Mouse (Mus musculus) hindbrain, embryonic 15.5 days (tissue): ENCODE data around the gene Urod. TPM values are rescaled to one million over a fixed set of nuclear protein-coding genes. Genes with fewer than 3 reads are reported as not detected.

Experiments used
- ATAC-seq: fragments of 200-750 bp; cut with Nextera tagmentation; 2 replicates; pipeline ENCODE4 v1.8.0; 2017; ENCODE audit warnings: low read depth, moderate number of reproducible peaks, moderate TSS enrichment; ENCODE audit not compliant: low FRiP score
- H3K27ac ChIP-seq: fragments of 300-500 bp; sonication (generic); replicated peaks from 2 replicates; pipeline ENCODE4 v1.5.1; 2015; ENCODE audit warnings: mild to moderate bottlenecking, inconsistent platforms
- H3K27me3 ChIP-seq: fragments of 300-500 bp; sonication (generic); 2 replicates; pipeline ENCODE4 v1.6.1; 2015; ENCODE audit warnings: control low read depth, inconsistent platforms
- H3K36me3 ChIP-seq: fragments of 300-500 bp; sonication (generic); 2 replicates; pipeline ENCODE4 v1.6.1; 2015; ENCODE audit warnings: control low read depth, inconsistent platforms
- H3K4me1 ChIP-seq: fragments of 300-500 bp; sonication (generic); replicated peaks from 2 replicates; pipeline ENCODE4 v1.6.1; 2015; ENCODE audit warnings: control low read depth, inconsistent platforms
- H3K4me2 ChIP-seq: fragments of 300-500 bp; sonication (generic); 2 replicates; pipeline ENCODE4 v1.6.1; 2015; ENCODE audit warnings: moderate library complexity, mild to moderate bottlenecking, inconsistent platforms
- H3K4me3 ChIP-seq: fragments of 300-500 bp; sonication (generic); 2 replicates; pipeline ENCODE4 v1.5.1; 2015; ENCODE audit warnings: mild to moderate bottlenecking, inconsistent platforms
- H3K9ac ChIP-seq: fragments of 300-500 bp; sonication (generic); 2 replicates; pipeline ENCODE4 v1.6.1; 2015; ENCODE audit warnings: inconsistent platforms
- H3K9me3 ChIP-seq: fragments of 300-500 bp; sonication (generic); 2 replicates; pipeline ENCODE4 v1.6.1; 2016; ENCODE audit warnings: control low read depth, inconsistent platforms
- WGBS: fragments of 180-500 bp; shearing (Covaris S2); methylation state at CpG from one replicate; pipeline ENCODE4 v1.1.7; 2015; 5-methylcytosine and 5-hydroxymethylcytosine counted together
- polyA plus RNA-seq: library from polyadenylated mRNA; unstranded; fragments of >200 nt; fragmentation: Nextera tagmentation; extraction: Ambion mirVana; gene quantifications from 2 replicates; pipeline ENCODE4 v1.2.1, GENCODE M21; 2015

The Urod gene
- polyA plus RNA-seq, 1 experiment from 2014 or later: 59.4 TPM

- ATAC-seq: no peak
- H3K9me3 ChIP-seq: no peaks in the 10 kb centered on the region
- no peaks in the 10 kb centered on the region for H3K27me3 ChIP-seq
- H3K4me1 ChIP-seq: no peaks in the 10 kb centered on the region
- H3K4me2 ChIP-seq: no peak overlapping the region
- peaks cover 27% of the 10 kb centered on the region; the same call in 1 of the 2 replicates for H3K36me3 ChIP-seq
- WGBS: 77% methylated on average over 5 of the region's 5 CpGs
- H3K27ac ChIP-seq: no peak overlapping the region
- no peak overlapping the region for H3K4me3 ChIP-seq
- H3K9ac ChIP-seq: no peak overlapping the region
Measured at GRCm38 (mm10) chr4:116987122-116987456, 7.1 kb downstream of the Urod start.

- H3K4me2 ChIP-seq: no peak overlapping the region
- H3K27ac ChIP-seq: no peak overlapping the region
- WGBS: 60% methylated on average over 17 of the region's 17 CpGs
- H3K4me1 ChIP-seq: no peaks in the 10 kb centered on the region
- H3K9me3 ChIP-seq: no peaks in the 10 kb centered on the region
- no peak overlapping the region for H3K9ac ChIP-seq
- no peaks in the 10 kb centered on the region for H3K27me3 ChIP-seq
- H3K4me3 ChIP-seq: no peak overlapping the region
- H3K36me3 ChIP-seq: peaks cover 32% of the 10 kb centered on the region; the same call in 1 of the 2 replicates
- peak; percentile 73 for ATAC-seq
Measured at GRCm38 (mm10) chr4:116986400-116987121, 7.7 kb downstream of the Urod start.

GRCm38 (mm10) chr4:116985681-116986080 lies 8.5 kb downstream of the Urod start:
- ATAC-seq: no peak
- H3K9ac ChIP-seq: no peak overlapping the region
- H3K9me3 ChIP-seq: no peaks in the 10 kb centered on the region
- no peak overlapping the region for H3K4me2 ChIP-seq
- H3K4me1 ChIP-seq: no peaks in the 10 kb centered on the region
- H3K4me3 ChIP-seq: no peak overlapping the region
- 93% methylated on average over 7 of the region's 7 CpGs for WGBS
- H3K36me3 ChIP-seq: peaks cover 41% of the 10 kb centered on the region
- no peaks in the 10 kb centered on the region for H3K27me3 ChIP-seq
- no peak overlapping the region for H3K27ac ChIP-seq

- no peaks in the 10 kb centered on the region for H3K4me1 ChIP-seq
- no peak overlapping the region for H3K4me3 ChIP-seq
- H3K27me3 ChIP-seq: no peaks in the 10 kb centered on the region
- no peak overlapping the region for H3K9ac ChIP-seq
- H3K36me3 ChIP-seq: peaks cover 50% of the 10 kb centered on the region
- no peak overlapping the region for H3K27ac ChIP-seq
- no peaks in the 10 kb centered on the region for H3K9me3 ChIP-seq
- WGBS: 81% methylated on average over 2 of the region's 2 CpGs
- ATAC-seq: no peak
- H3K4me2 ChIP-seq: no peak overlapping the region
Measured at GRCm38 (mm10) chr4:116976503-116976902, 17.7 kb downstream of the Urod start.

GRCm38 (mm10) chr4:116954951-116955350 lies 39.3 kb downstream of the Urod start:
- WGBS: 89% methylated on average over 7 of the region's 7 CpGs
- no peak for ATAC-seq
- no peaks in the 10 kb centered on the region for H3K27me3 ChIP-seq
- no peak overlapping the region for H3K4me2 ChIP-seq
- H3K4me1 ChIP-seq: no peaks in the 10 kb centered on the region
- no peak overlapping the region for H3K4me3 ChIP-seq
- no peak overlapping the region for H3K27ac ChIP-seq
- no peak overlapping the region for H3K9ac ChIP-seq
- no peaks in the 10 kb centered on the region for H3K9me3 ChIP-seq
- H3K36me3 ChIP-seq: no peaks in the 10 kb centered on the region

- no peaks in the 10 kb centered on the region for H3K36me3 ChIP-seq
- WGBS: 40% methylated on average over 1 of the region's 1 CpGs
- no peak for ATAC-seq
Measured at GRCm38 (mm10) chr4:116951642-116952041, 42.6 kb downstream of the Urod start.

GRCm38 (mm10) chr4:116944055-116944454 lies 50.2 kb downstream of the Urod start:
- Histone ChIP-seq H3K27me3 (no peaks in the 10 kb centered on the region), H3K9me3 (no peaks in the 10 kb centered on the region), H3K4me2 (no peak overlapping the region), H3K4me1 (peaks cover 13% of the 10 kb centered on the region), H3K9ac (no peak overlapping the region), H3K36me3 (no peaks in the 10 kb centered on the region), H3K4me3 (no peak overlapping the region), H3K27ac (peak overlapping the region; percentile 20; the same call in 1 of the 2 replicates)
- WGBS: 13% methylated on average over 5 of the region's 5 CpGs
- ATAC-seq: no peak

More at GRCm38 (mm10) chr4:116951642-116952041, 42.6 kb downstream of the Urod start:
- Histone ChIP-seq H3K4me2 (no peak overlapping the region), H3K27me3 (no peaks in the 10 kb centered on the region), H3K4me1 (no peaks in the 10 kb centered on the region), H3K4me3 (no peak overlapping the region), H3K9me3 (no peaks in the 10 kb centered on the region), H3K9ac (no peak overlapping the region), H3K27ac (no peak overlapping the region)

GRCm38 (mm10) chr4:116942695-116943094 lies 51.5 kb downstream of the Urod start:
- Histone ChIP-seq H3K27me3 (no peaks in the 10 kb centered on the region), H3K27ac (no peak overlapping the region), H3K4me2 (no peak overlapping the region), H3K4me3 (no peak overlapping the region), H3K9ac (no peak overlapping the region), H3K36me3 (no peaks in the 10 kb centered on the region), H3K4me1 (peaks cover 13% of the 10 kb centered on the region), H3K9me3 (no peaks in the 10 kb centered on the region)
- WGBS: 47% methylated on average over 2 of the region's 2 CpGs
- no peak for ATAC-seq

Other genes starting within 250 kb of the Urod start
- 27.4 and 32.8 TPM in 2 replicates for gene Toe1, start 186.8 kb downstream of the Urod start, polyA plus RNA-seq
- gene Mutyh, start 186.7 kb downstream of the Urod start, polyA plus RNA-seq: 7.4 and 8.4 TPM in 2 replicates
- 1.9 and 2.0 TPM in 2 replicates for gene Hpdl, start 172.7 kb downstream of the Urod start, polyA plus RNA-seq
- gene Zswim5, start 117.0 kb downstream of the Urod start, polyA plus RNA-seq: 5.2 and 5.4 TPM in 2 replicates
- 25.3 and 30.1 TPM in 2 replicates for gene Hectd3, start 904 bp upstream of the Urod start, polyA plus RNA-seq
- 43.8 and 46.8 TPM in 2 replicates for gene Eif2b3, start 25.0 kb upstream of the Urod start, polyA plus RNA-seq
- 7.3 and 8.0 TPM in 2 replicates for gene Ptch2, start 101.7 kb upstream of the Urod start, polyA plus RNA-seq
- gene Btbd19, start 131.3 kb upstream of the Urod start, polyA plus RNA-seq: 4.7 and 5.1 TPM in 2 replicates
- 0.31 and 1.1 TPM in 2 replicates for gene Tctex1d4, start 132.4 kb upstream of the Urod start, polyA plus RNA-seq
- gene Plk3, start 139.6 kb upstream of the Urod start, polyA plus RNA-seq: 24.9 and 25.0 TPM in 2 replicates
- gene Rps8, start 161.8 kb upstream of the Urod start, polyA plus RNA-seq: 468 and 502 TPM in 2 replicates
- 12.9 and 14.4 TPM in 2 replicates for gene Kif2c, start 188.2 kb upstream of the Urod start, polyA plus RNA-seq